Mouse (Mus musculus) stomach, embryonic 16.5 days (tissue): ENCODE measurements at regions not wholly inside any gene's neighbourhood (a gene's known extent, or its start where the extent isn't known, plus 50 kb on each side); places are given as distances from the start of the nearest gene placed in this dataset.

ENCODE experiments used
- ATAC-seq: fragments of 200-750 bp; cut with Nextera tagmentation; 2 replicates; pipeline ENCODE4 v1.8.0; 2017; ENCODE audit warnings: moderate number of reproducible peaks, moderate TSS enrichment; ENCODE audit not compliant: insufficient read depth, low FRiP score
- H3K27ac ChIP-seq: fragments of 300-500 bp; sonication (generic); 2 replicates; pipeline ENCODE4 v1.5.1; 2014; ENCODE audit warnings: low read length
- H3K27me3 ChIP-seq: fragments of 300-500 bp; sonication (generic); 2 replicates; pipeline ENCODE4 v1.6.1; 2014; ENCODE audit warnings: low read length, control low read depth, mixed read lengths; ENCODE audit not compliant: control insufficient read depth, insufficient read depth
- H3K36me3 ChIP-seq: fragments of 300-500 bp; sonication (generic); 2 replicates; pipeline ENCODE4 v1.6.1; 2014; ENCODE audit warnings: low read length; ENCODE audit not compliant: control insufficient read depth, insufficient read depth
- H3K4me1 ChIP-seq: fragments of 300-500 bp; sonication (generic); 2 replicates; pipeline ENCODE4 v1.6.1; 2014; ENCODE audit warnings: low read length, control low read depth, mixed read lengths; ENCODE audit not compliant: control insufficient read depth, insufficient read depth
- H3K4me2 ChIP-seq: fragments of 300-500 bp; sonication (generic); 2 replicates; pipeline ENCODE4 v1.6.1; 2014; ENCODE audit warnings: low read depth, low read length, mixed read lengths
- H3K4me3 ChIP-seq: fragments of 300-500 bp; sonication (generic); replicated peaks from 2 replicates; pipeline ENCODE4 v1.5.1; 2014; ENCODE audit warnings: mild to moderate bottlenecking, low read length
- H3K9ac ChIP-seq: fragments of 300-500 bp; sonication (generic); 2 replicates; pipeline ENCODE4 v1.6.1; 2014; ENCODE audit warnings: low read length
- H3K9me3 ChIP-seq: fragments of 300-500 bp; sonication (generic); replicated peaks from 2 replicates; pipeline ENCODE4 v1.6.1; 2016; ENCODE audit warnings: low read length, control low read depth; ENCODE audit not compliant: control insufficient read depth
- WGBS: fragments of 180-500 bp; shearing (Covaris S2); extraction: QIAGEN DNeasy Blood & Tissue Kit; methylation state at CpG from one replicate; pipeline ENCODE4 v1.1.7; 2014; 5-methylcytosine and 5-hydroxymethylcytosine counted together

GRCm38 (mm10) chr12:39931251-39931650 lies 106.6 kb downstream of the Arl4a start:
- Histone ChIP-seq H3K4me3 (no peak overlapping the region), H3K27me3 (no peaks in the 10 kb centered on the region), H3K4me2 (no peak overlapping the region), H3K9ac (no peak overlapping the region), H3K27ac (no peak overlapping the region), H3K4me1 (no peaks in the 10 kb centered on the region), H3K9me3 (no peaks in the 10 kb centered on the region), H3K36me3 (no peaks in the 10 kb centered on the region)
- 64% methylated on average over 1 of the region's 1 CpGs for WGBS
- ATAC-seq = no peak

GRCm38 (mm10) chr12:39927902-39928301 lies 109.9 kb downstream of the Arl4a start:
- Histone ChIP-seq H3K9me3 (no peaks in the 10 kb centered on the region), H3K9ac (no peak overlapping the region), H3K4me3 (no peak overlapping the region), H3K27me3 (no peaks in the 10 kb centered on the region), H3K4me1 (no peaks in the 10 kb centered on the region), H3K27ac (no peak overlapping the region), H3K36me3 (no peaks in the 10 kb centered on the region), H3K4me2 (no peak overlapping the region)
- no peak for ATAC-seq

GRCm38 (mm10) chr12:39927014-39927413 lies 110.8 kb downstream of the Arl4a start:
- no peaks in the 10 kb centered on the region for H3K4me1 ChIP-seq
- H3K9me3 ChIP-seq = no peaks in the 10 kb centered on the region
- WGBS = 85% methylated on average over 8 of the region's 8 CpGs
- H3K27ac ChIP-seq = no peak overlapping the region
- H3K9ac ChIP-seq = no peak overlapping the region
- no peak for ATAC-seq
- no peaks in the 10 kb centered on the region for H3K27me3 ChIP-seq
- H3K36me3 ChIP-seq = no peaks in the 10 kb centered on the region
- no peak overlapping the region for H3K4me2 ChIP-seq
- no peak overlapping the region for H3K4me3 ChIP-seq

DNA sequence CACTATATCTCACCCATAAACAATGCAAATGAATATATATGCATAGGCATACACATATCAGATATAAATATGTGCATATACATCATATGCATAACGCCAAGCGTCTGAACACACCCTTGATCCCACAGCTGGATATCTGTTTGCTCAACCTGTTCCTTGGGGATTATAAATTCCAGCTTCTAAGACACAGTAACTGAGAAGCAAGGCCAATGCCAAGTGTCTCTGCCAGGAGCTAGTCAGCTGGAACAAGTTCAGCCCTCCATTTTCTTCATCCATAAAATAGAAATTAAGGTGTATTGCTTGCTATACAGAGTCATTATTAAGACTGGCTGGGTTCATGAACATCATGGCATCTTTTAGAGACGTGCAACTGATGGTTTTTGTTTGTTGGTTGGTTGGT lies 116.3 kb downstream of the Arl4a start:
- H3K9me3 ChIP-seq = no peaks in the 10 kb centered on the region
- H3K4me1 ChIP-seq = no peaks in the 10 kb centered on the region
- WGBS = 78% methylated on average over 3 of the region's 3 CpGs
- no peak overlapping the region for H3K27ac ChIP-seq
- no peak overlapping the region for H3K4me3 ChIP-seq
- H3K4me2 ChIP-seq = no peak overlapping the region
- no peak for ATAC-seq
- H3K9ac ChIP-seq = no peak overlapping the region
- no peaks in the 10 kb centered on the region for H3K27me3 ChIP-seq
- H3K36me3 ChIP-seq = no peaks in the 10 kb centered on the region

GRCm38 (mm10) chr12:39920466-39920913 lies 117.3 kb downstream of the Arl4a start:
- Histone ChIP-seq H3K27me3 (no peaks in the 10 kb centered on the region), H3K4me2 (no peak overlapping the region), H3K36me3 (no peaks in the 10 kb centered on the region), H3K27ac (no peak overlapping the region), H3K9ac (no peak overlapping the region), H3K4me3 (no peak overlapping the region), H3K9me3 (no peaks in the 10 kb centered on the region), H3K4me1 (no peaks in the 10 kb centered on the region)
- peak; percentile 71; the same call in 1 of the 2 replicates for ATAC-seq
- 17% methylated on average over 8 of the region's 8 CpGs for WGBS

DNA sequence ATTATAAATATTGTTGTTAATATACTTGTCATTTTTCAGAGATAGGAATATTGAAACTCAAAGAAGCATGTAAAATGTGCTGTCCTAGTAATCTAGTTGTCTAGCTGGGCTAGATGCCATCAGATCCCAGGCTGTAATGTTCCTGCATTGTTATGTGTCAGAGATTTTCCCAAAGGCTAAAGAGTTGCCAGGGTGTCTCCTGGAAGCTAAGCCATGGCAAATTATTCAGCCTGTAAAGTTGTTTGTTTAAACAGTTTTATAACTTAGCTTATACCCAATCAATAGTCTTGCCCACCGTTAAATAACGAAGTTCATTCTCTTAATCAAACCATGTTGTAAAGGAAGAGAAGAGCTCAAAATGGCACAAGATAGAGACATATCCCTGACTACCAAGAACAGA lies 117.9 kb downstream of the Arl4a start:
- H3K9me3 ChIP-seq = no peaks in the 10 kb centered on the region
- WGBS = 75% methylated on average over 2 of the region's 2 CpGs
- H3K4me1 ChIP-seq = no peaks in the 10 kb centered on the region
- H3K4me2 ChIP-seq = no peak overlapping the region
- no peak overlapping the region for H3K27ac ChIP-seq
- H3K27me3 ChIP-seq = no peaks in the 10 kb centered on the region
- no peak overlapping the region for H3K9ac ChIP-seq
- H3K36me3 ChIP-seq = no peaks in the 10 kb centered on the region
- no peak overlapping the region for H3K4me3 ChIP-seq
- ATAC-seq = no peak

GRCm38 (mm10) chr12:39888493-39888892 lies 149.3 kb downstream of the Arl4a start:
- ATAC-seq = no peak
- Histone ChIP-seq H3K4me3 (no peak overlapping the region), H3K9ac (no peak overlapping the region), H3K27me3 (no peaks in the 10 kb centered on the region), H3K36me3 (no peaks in the 10 kb centered on the region), H3K9me3 (no peaks in the 10 kb centered on the region), H3K4me2 (no peak overlapping the region), H3K27ac (no peak overlapping the region), H3K4me1 (no peaks in the 10 kb centered on the region)
- 62% methylated on average over 5 of the region's 5 CpGs for WGBS

GRCm38 (mm10) chr12:39885366-39885765 lies 152.5 kb downstream of the Arl4a start:
- H3K36me3 ChIP-seq = no peaks in the 10 kb centered on the region
- H3K27me3 ChIP-seq = no peaks in the 10 kb centered on the region
- no peak for ATAC-seq
- no peak overlapping the region for H3K27ac ChIP-seq
- no peaks in the 10 kb centered on the region for H3K9me3 ChIP-seq
- 77% methylated on average over 3 of the region's 3 CpGs for WGBS
- no peak overlapping the region for H3K4me2 ChIP-seq
- H3K9ac ChIP-seq = no peak overlapping the region
- H3K4me3 ChIP-seq = no peak overlapping the region
- H3K4me1 ChIP-seq = no peaks in the 10 kb centered on the region

DNA sequence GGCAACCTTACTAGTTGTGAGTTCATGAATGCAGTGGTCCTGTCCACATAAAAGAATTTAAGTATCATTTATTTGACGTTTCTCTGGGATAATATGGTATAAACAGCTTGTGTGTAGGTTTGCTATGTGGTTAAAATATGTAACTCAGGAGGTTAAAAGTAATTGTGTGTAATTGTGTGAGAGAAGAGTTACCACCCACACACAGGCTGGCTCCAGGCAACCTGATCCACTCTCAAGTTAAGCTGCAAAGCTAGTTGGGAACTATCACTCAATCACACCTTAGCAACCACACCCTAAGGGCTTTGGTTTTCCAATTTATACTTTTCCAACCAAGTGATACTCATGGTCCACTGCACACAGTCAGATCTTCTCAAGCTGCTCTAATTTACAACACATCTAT lies 157.5 kb downstream of the Arl4a start:
- H3K9ac ChIP-seq = no peak overlapping the region
- no peaks in the 10 kb centered on the region for H3K27me3 ChIP-seq
- no peaks in the 10 kb centered on the region for H3K9me3 ChIP-seq
- no peak for ATAC-seq
- no peaks in the 10 kb centered on the region for H3K36me3 ChIP-seq
- no peak overlapping the region for H3K4me3 ChIP-seq
- no peak overlapping the region for H3K4me2 ChIP-seq
- no peaks in the 10 kb centered on the region for H3K4me1 ChIP-seq
- no peak overlapping the region for H3K27ac ChIP-seq
- WGBS = 82% methylated on average over 1 of the region's 1 CpGs

- Histone ChIP-seq H3K4me1 (no peaks in the 10 kb centered on the region), H3K9ac (no peak overlapping the region), H3K36me3 (no peaks in the 10 kb centered on the region), H3K4me3 (no peak overlapping the region), H3K27ac (no peak overlapping the region), H3K27me3 (no peaks in the 10 kb centered on the region), H3K9me3 (no peaks in the 10 kb centered on the region), H3K4me2 (no peak overlapping the region)
- no peak for ATAC-seq
- 73% methylated on average over 6 of the region's 6 CpGs for WGBS
Measured at GRCm38 (mm10) chr12:39873917-39874316, 163.9 kb downstream of the Arl4a start.
